Mouse (Mus musculus): ENCODE results near the gene Fxyd3.

Gene Fxyd3

GRCm38 (mm10) chr7:31072326-31072725, 4.2 kb downstream of the Fxyd3 start:
- DNase-seq (ENCODE audit: low spot score): no peak

GRCm38 (mm10) chr7:31070324-31070723, 6.2 kb downstream of the Fxyd3 start:
- no peak for DNase-seq (ENCODE audit: low spot score)

- DNase-seq (ENCODE audit: low spot score): no peak
These were observed 7.0 kb downstream of the Fxyd3 start for GRCm38 (mm10) chr7:31069491-31069890.

- no peak for DNase-seq (ENCODE audit: low spot score)
These were observed 8.7 kb downstream of the Fxyd3 start for GRCm38 (mm10) chr7:31067836-31068235.

GRCm38 (mm10) chr7:31063074-31063560, 13.4 kb downstream of the Fxyd3 start:
- no peak for DNase-seq (ENCODE audit: low spot score)

- DNase-seq (ENCODE audit: low spot score): no peak
These were observed 15.9 kb downstream of the Fxyd3 start for GRCm38 (mm10) chr7:31060621-31061010.

- no peak for DNase-seq (ENCODE audit: low spot score)
These were observed 16.4 kb downstream of the Fxyd3 start for GRCm38 (mm10) chr7:31059919-31060620.

- peak; percentile 80 for DNase-seq (ENCODE audit: low spot score)
These were observed 17.4 kb downstream of the Fxyd3 start, which contains the start of gene Lgi4 for GRCm38 (mm10) chr7:31059108-31059507. Gene Lgi4 (plus strand): TSS chr7:31059342.

- DNase-seq (ENCODE audit: low spot score): no peak
These were observed 18.3 kb downstream of the Fxyd3 start for GRCm38 (mm10) chr7:31058211-31058610.

GRCm38 (mm10) chr7:31057730-31058129, 18.8 kb downstream of the Fxyd3 start:
- no peak for DNase-seq (ENCODE audit: low spot score)

GRCm38 (mm10) chr7:31057071-31057470, 19.4 kb downstream of the Fxyd3 start, which contains the start of gene Fxyd1:
Gene Fxyd1 (minus strand): TSS chr7:31057199.
- DNase-seq (ENCODE audit: low spot score): no peak

GRCm38 (mm10) chr7:31056448-31056847, 20.1 kb downstream of the Fxyd3 start:
- no peak for DNase-seq (ENCODE audit: low spot score)

- DNase-seq (ENCODE audit: low spot score): no peak
These were observed 20.6 kb downstream of the Fxyd3 start for GRCm38 (mm10) chr7:31055883-31056282.

- peak; percentile 81 for DNase-seq (ENCODE audit: low spot score)
These were observed 21.1 kb downstream of the Fxyd3 start for GRCm38 (mm10) chr7:31055354-31055824.

GRCm38 (mm10) chr7:31054661-31055320, 21.7 kb downstream of the Fxyd3 start:
- DNase-seq (ENCODE audit: low spot score): no peak

GRCm38 (mm10) chr7:31053882-31054447, 22.5 kb downstream of the Fxyd3 start:
- no peak for DNase-seq (ENCODE audit: low spot score)

GRCm38 (mm10) chr7:31052636-31053434, 23.7 kb downstream of the Fxyd3 start:
- DNase-seq (ENCODE audit: low spot score): no peak

- DNase-seq (ENCODE audit: low spot score): no peak
These were observed 24.3 kb downstream of the Fxyd3 start for GRCm38 (mm10) chr7:31052251-31052635.

GRCm38 (mm10) chr7:31051321-31052021, 25.0 kb downstream of the Fxyd3 start, which contains the start of gene Fxyd7:
Gene Fxyd7 (minus strand): TSS chr7:31051467.
- no peak for DNase-seq (ENCODE audit: low spot score)

GRCm38 (mm10) chr7:31050921-31051320, 25.6 kb downstream of the Fxyd3 start:
- no peak for DNase-seq (ENCODE audit: low spot score)

GRCm38 (mm10) chr7:31050487-31050886, 26.0 kb downstream of the Fxyd3 start:
- no peak for DNase-seq (ENCODE audit: low spot score)

Data from ovary, postnatal 10 days (tissue).